ENCODE assay signal across 9 mouse cellular contexts in genomic region chr8:12430173-12430899, GRCm38 (mm10). TPM values are rescaled to one million over a fixed set of nuclear protein-coding genes. Genes with fewer than 3 reads are reported as not detected.
DNase-seq lines count a peak whose midpoint lies in the region; ATAC-seq lines count a peak whose summit lies in the region.
"Had no signal": no experiment of that assay in that cellular context is flagged by ENCODE, and none has a peak within 500 bp of the region (broad histone marks: within the 10 kb centered on the region; RNA-seq: fewer than 3 reads in every experiment).

No protein-coding gene starts in this region.

- no peaks in the 10 kb centered on the region for H3K9me3 ChIP-seq in midbrain, embryonic 14.5 days (ENCODE audit: control insufficient read depth, low read length)

- peak overlapping the region; percentile 68 for H3K4me2 ChIP-seq in midbrain, embryonic 14.5 days (ENCODE audit: low read length)

- peak overlapping the region; percentile 32 for H3K4me3 ChIP-seq in midbrain, embryonic 14.5 days (replicated peaks; ENCODE audit: low read depth, low read length)
- H3K4me3 ChIP-seq: erythroblast, embryonic 14.5 days had no signal

- H3K36me3 ChIP-seq in midbrain, embryonic 14.5 days (ENCODE audit: control insufficient read depth, insufficient read depth, low read length), result no peaks in the 10 kb centered on the region

- H3K4me1 ChIP-seq in midbrain, embryonic 14.5 days (ENCODE audit: control insufficient read depth, insufficient read depth, low read length), result peaks cover 50% of the 10 kb centered on the region

- peak overlapping the region; percentile 49 for H3K9ac ChIP-seq in midbrain, embryonic 14.5 days (replicated peaks; ENCODE audit: low read length)

- ATAC-seq in midbrain, embryonic 14.5 days (ENCODE audit: low FRiP score, low TSS enrichment), result peak; percentile 71

- H3K27ac ChIP-seq in midbrain, embryonic 14.5 days (replicated peaks; ENCODE audit: low read depth, low read length), result peak overlapping the region; percentile 77

- H3K27me3 ChIP-seq in midbrain, embryonic 14.5 days (ENCODE audit: control insufficient read depth, insufficient read depth, low read length), result peaks cover 53% of the 10 kb centered on the region

- under 1% methylated on average over 46 of the region's 46 CpGs for WGBS in midbrain, embryonic 14.5 days

- peak; percentile 26 for DNase-seq in gastrocnemius, postnatal 10 days
- DNase-seq in gastrocnemius, adult 18-20 months (ENCODE audit: low spot score), result no peak
- DNase-seq in cerebellum, adult 9-10 months, result peak; percentile 7
- DNase-seq in frontal cortex, adult 2 months (ENCODE audit: extremely low spot score in 1 of 2, low spot score in 1 of 2), result peak; percentile 29 to 63
- peak; percentile 18 for DNase-seq in kidney, postnatal 10 days
- peak; percentile 83 for DNase-seq in midbrain, embryonic 14.5 days
- no peak for DNase-seq in T-cell, adult 2 months (ENCODE audit: low spot score)
- DNase-seq in gastrocnemius, postnatal 25 days, result no peak

RNA-seq across cellular contexts. Expression of gene Sox1, which starts 35.2 kb away (rescaled TPM):
- total RNA-seq in gastrocnemius, postnatal 10 days (2021), result under 1 TPM in 1 of 2 experiments, not detected in 1; 0.05 TPM
- total RNA-seq in gastrocnemius, adult 18-20 months (2021), result not detected
- 11.7 and 13.4 TPM in 2 replicates for polyA plus RNA-seq in frontal cortex, adult 2 months (2012; rRNA removed)
- 3.4 and 3.8 TPM in 2 replicates for polyA plus RNA-seq in midbrain, embryonic 14.5 days (2014; fragmentation: Nextera tagmentation; extraction: Ambion mirVana)
- not detected for total RNA-seq in gastrocnemius, postnatal 25 days (2021)

Comparison
In these comparisons a context has a peak if more than half of its experiments do, and no peak if none do; other contexts are left out.
1. DNase-seq: peak in gastrocnemius, postnatal 10 days (single experiment), cerebellum, adult 9-10 months (single experiment), frontal cortex, adult 2 months (2 of 2), kidney, postnatal 10 days (single experiment) and midbrain, embryonic 14.5 days (single experiment); none in gastrocnemius, adult 18-20 months (single experiment), T-cell, adult 2 months (single experiment) and gastrocnemius, postnatal 25 days (single experiment).